Mouse (Mus musculus) ovary, adult 18-20 months (tissue): ENCODE measurements at regions not wholly inside any gene's neighbourhood (a gene's known extent, or its start where the extent isn't known, plus 50 kb on each side); places are given as distances from the start of the nearest gene placed in this dataset.

Experiments
- DNase-seq: peaks from one replicate; pipeline ENCODE4 v3.0.0; 2022; ENCODE audit warnings: low spot score, mixed read lengths

- DNase-seq, result no peak
Observed at GRCm38 (mm10) chr12:107250747-107251470, 237.5 kb upstream of the 3110018I06Rik start.

- no peak for DNase-seq
Observed at GRCm38 (mm10) chr12:107251981-107252380, 236.5 kb upstream of the 3110018I06Rik start.

- no peak for DNase-seq
Observed at GRCm38 (mm10) chr12:107262076-107262475, 226.4 kb upstream of the 3110018I06Rik start.

- DNase-seq, result no peak
Observed at GRCm38 (mm10) chr12:107262516-107262915, 225.9 kb upstream of the 3110018I06Rik start.

- no peak for DNase-seq
Observed at GRCm38 (mm10) chr12:107266696-107267095, 221.7 kb upstream of the 3110018I06Rik start.

- DNase-seq, result no peak
Observed at GRCm38 (mm10) chr12:107285622-107286021, 202.8 kb upstream of the 3110018I06Rik start.

- DNase-seq, result peak; percentile 15
Observed at GRCm38 (mm10) chr12:107291377-107291776, 197.1 kb upstream of the 3110018I06Rik start.

- DNase-seq, result no peak
Observed at GRCm38 (mm10) chr12:107307094-107307740, 181.2 kb upstream of the 3110018I06Rik start.

GRCm38 (mm10) chr12:107315446-107315845, 173.0 kb upstream of the 3110018I06Rik start:
- no peak for DNase-seq

- DNase-seq, result no peak
Observed at GRCm38 (mm10) chr12:107322861-107323260, 165.6 kb upstream of the 3110018I06Rik start.

GRCm38 (mm10) chr12:107326101-107326500, 162.3 kb upstream of the 3110018I06Rik start:
- no peak for DNase-seq

- DNase-seq, result no peak
Observed at GRCm38 (mm10) chr12:107327107-107327770, 161.2 kb upstream of the 3110018I06Rik start.

GRCm38 (mm10) chr12:107328986-107329385, 159.4 kb upstream of the 3110018I06Rik start:
- no peak for DNase-seq

- DNase-seq, result no peak
Observed at GRCm38 (mm10) chr12:107334366-107334765, 154.1 kb upstream of the 3110018I06Rik start.

GRCm38 (mm10) chr12:107335106-107335505, 153.3 kb upstream of the 3110018I06Rik start:
- no peak for DNase-seq

GRCm38 (mm10) chr12:107338758-107339157, 149.7 kb upstream of the 3110018I06Rik start:
- no peak for DNase-seq

GRCm38 (mm10) chr12:107356211-107356610, 132.2 kb upstream of the 3110018I06Rik start:
- no peak for DNase-seq

GRCm38 (mm10) chr12:107356974-107357373, 131.5 kb upstream of the 3110018I06Rik start:
- no peak for DNase-seq

- no peak for DNase-seq
Observed at GRCm38 (mm10) chr12:107360511-107360910, 127.9 kb upstream of the 3110018I06Rik start.

- no peak for DNase-seq
Observed at GRCm38 (mm10) chr12:107361606-107362005, 126.8 kb upstream of the 3110018I06Rik start.

- DNase-seq, result no peak
Observed at GRCm38 (mm10) chr12:107362120-107362519, 126.3 kb upstream of the 3110018I06Rik start.

- no peak for DNase-seq
Observed at GRCm38 (mm10) chr12:107372254-107372653, 116.2 kb upstream of the 3110018I06Rik start.
